Comparison of ENCODE assay signal across 20 mouse cellular contexts in the genomic region with DNA sequence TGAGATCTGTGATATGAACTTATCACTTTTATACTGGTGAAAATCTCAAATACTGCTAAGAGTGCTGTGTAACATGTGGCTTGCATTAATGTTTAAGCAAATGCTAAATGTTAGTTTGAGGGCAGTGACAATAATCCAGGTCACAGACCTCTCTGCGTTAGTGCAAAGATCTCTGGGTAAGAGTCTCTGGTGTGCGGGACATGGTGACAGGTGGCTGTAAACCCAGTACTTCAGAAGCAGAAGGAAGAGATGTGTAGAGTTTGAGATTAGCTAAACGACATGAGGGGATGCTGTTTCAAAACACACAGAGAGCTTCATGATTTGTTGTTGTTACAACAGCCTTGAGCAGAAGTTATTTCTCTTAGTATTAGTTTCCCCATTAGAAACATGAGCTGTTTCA.
DNase-seq lines count a peak whose midpoint lies in the region.
"Had no signal": no experiment of that assay in that cellular context is flagged by ENCODE, and none has a peak within 500 bp of the region (broad histone marks: within the 10 kb centered on the region; RNA-seq: fewer than 3 reads in every experiment).

No protein-coding gene starts in this region.

- peaks cover 25% of the 10 kb centered on the region for H3K4me1 ChIP-seq in limb, embryonic 10.5 days
- H3K4me1 ChIP-seq: embryonic facial prominence, embryonic 13.5 days; embryonic facial prominence, embryonic 15.5 days; forebrain, embryonic 10.5 days; forebrain, embryonic 12.5 days had no signal

- no peak overlapping the region for H3K27ac ChIP-seq in limb, embryonic 10.5 days
- H3K27ac ChIP-seq: embryonic facial prominence, embryonic 13.5 days; embryonic facial prominence, embryonic 15.5 days; forebrain, embryonic 10.5 days; forebrain, embryonic 12.5 days had no signal

- H3K27me3 ChIP-seq in limb, embryonic 10.5 days (ENCODE audit: low read depth, poor library complexity, severe bottlenecking) = no peaks in the 10 kb centered on the region
- H3K27me3 ChIP-seq: embryonic facial prominence, embryonic 13.5 days; embryonic facial prominence, embryonic 15.5 days; forebrain, embryonic 12.5 days had no signal

- WGBS in limb, embryonic 10.5 days = 23% methylated on average over 3 of the region's 3 CpGs

- no peak overlapping the region for H3K4me3 ChIP-seq in limb, embryonic 10.5 days
- H3K4me3 ChIP-seq: embryonic facial prominence, embryonic 13.5 days; embryonic facial prominence, embryonic 15.5 days; erythroblast, embryonic 14.5 days; forebrain, embryonic 10.5 days; forebrain, embryonic 12.5 days had no signal

- DNase-seq in embryo, embryonic 11 days = peak; percentile 17
- no peak for DNase-seq in embryo, embryonic 10 days (ENCODE audit: low spot score)
- peak; percentile 64 for DNase-seq in forelimb bud, embryonic 11.5 days (ENCODE audit: low read depth, low spot score)
- peak; percentile 49 for DNase-seq in limb, embryonic 10.5 days (ENCODE audit: low spot score)
- no peak for DNase-seq in thymus, postnatal 25 days
- no peak for DNase-seq in layer of hippocampus, adult 8-10 months (ENCODE audit: low spot score in 2 of 2)
- DNase-seq: adrenal gland, adult 2 months; adrenal gland, postnatal 10 days; adrenal gland, postnatal 25 days; cerebellum, adult 11 months; cerebellum, adult 18-20 months; cerebellum, adult 8-10 months; cerebellum, adult 9-11 months; cerebellum, postnatal 14 days; cerebellum, postnatal 36 days had no signal

- H3K36me3 ChIP-seq in limb, embryonic 10.5 days = no peaks in the 10 kb centered on the region
- H3K36me3 ChIP-seq: embryonic facial prominence, embryonic 13.5 days; embryonic facial prominence, embryonic 15.5 days; forebrain, embryonic 10.5 days; forebrain, embryonic 12.5 days had no signal

- no peaks in the 10 kb centered on the region for H3K9me3 ChIP-seq in limb, embryonic 10.5 days (replicated peaks)
- H3K9me3 ChIP-seq: embryonic facial prominence, embryonic 13.5 days; embryonic facial prominence, embryonic 15.5 days; forebrain, embryonic 10.5 days; forebrain, embryonic 12.5 days had no signal

Comparison
In these comparisons a context has a peak if more than half of its experiments do, and no peak if none do; other contexts are left out.
1. DNase-seq: peak in embryo, embryonic 11 days (single experiment), forelimb bud, embryonic 11.5 days (single experiment) and limb, embryonic 10.5 days (single experiment); none in embryo, embryonic 10 days (single experiment), thymus, postnatal 25 days (single experiment) and layer of hippocampus, adult 8-10 months (0 of 2).